Mouse (Mus musculus) liver, embryonic 14 days (tissue): ENCODE data around the gene Spam1. TPM values are rescaled to one million over a fixed set of nuclear protein-coding genes. Genes with fewer than 3 reads are reported as not detected.

Experiments
- polyA plus RNA-seq: library from polyadenylated mRNA; depleted of rRNA; stranded (reverse); fragments of >200 nt; gene quantifications from 2 replicates; pipeline ENCODE4 v1.2.3, GENCODE M21; 2012; rRNA removed

Spam1 gene
- polyA plus RNA-seq: not detected in 2 replicates

DNA sequence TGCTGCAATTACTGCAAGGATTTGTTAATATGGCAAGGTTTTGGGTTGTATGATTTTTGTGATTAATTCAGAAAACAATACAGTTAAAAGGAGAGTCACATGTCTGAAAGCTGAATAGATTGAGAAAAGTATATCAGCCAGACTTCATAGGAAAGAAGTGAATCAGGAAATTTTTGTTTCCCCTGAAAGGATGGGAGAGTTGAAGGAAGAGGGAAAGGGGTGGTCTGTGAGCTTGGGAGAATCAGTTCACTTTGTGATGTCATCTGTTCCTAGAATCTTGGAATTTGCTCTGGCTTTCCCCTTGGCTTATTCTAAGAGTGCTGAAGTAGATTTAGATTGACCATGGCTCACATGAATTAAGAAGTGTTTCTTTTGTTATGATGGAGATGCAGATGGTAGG lies at the start of gene Spam1:
TSS of gene Spam1 (plus strand) at position 301 of the 400 bp plus-strand sequence.

DNA sequence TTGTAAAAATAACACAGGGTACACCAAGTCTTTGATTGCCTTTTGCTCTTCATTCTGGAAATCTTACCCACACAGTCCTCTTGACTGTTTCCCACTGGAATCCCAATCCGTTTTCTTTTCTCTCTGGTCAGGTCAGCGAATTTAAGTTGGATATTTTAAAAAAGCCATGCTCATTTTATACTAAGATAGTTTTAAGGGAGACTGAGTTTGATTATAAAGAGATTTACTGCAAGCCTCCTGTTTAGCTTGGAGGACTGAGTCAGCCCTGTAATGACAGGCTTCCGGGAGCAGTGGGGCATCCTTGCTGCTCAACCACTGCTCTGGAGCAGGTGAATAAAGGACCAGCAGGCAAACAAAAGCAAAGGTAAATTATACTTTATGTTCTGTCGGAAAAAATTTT lies 43.0 kb upstream of the Spam1 start, which contains the start of gene Hyal4:
TSS of gene Hyal4 (plus strand) at position 301 of the 400 bp plus-strand sequence.

Other genes with a start within 250 kb of the Spam1 start
- gene Lmod2, start 193.4 kb upstream of the Spam1 start, polyA plus RNA-seq: 0.03 and 0.12 TPM in 2 replicates
- 5.6 and 7.0 TPM in 2 replicates for gene Wasl, start 126.2 kb upstream of the Spam1 start, polyA plus RNA-seq
- gene Hyal6, start 57.9 kb upstream of the Spam1 start, polyA plus RNA-seq: not detected in 2 replicates
- not detected in 2 replicates for gene Hyal4, start 42.9 kb upstream of the Spam1 start, polyA plus RNA-seq
- not detected in 2 replicates for gene Hyal5, start 66.8 kb downstream of the Spam1 start, polyA plus RNA-seq
- gene Tmem229a, start 165.1 kb downstream of the Spam1 start, polyA plus RNA-seq: 0.08 and 0.14 TPM in 2 replicates